Mouse (Mus musculus) ES-Bruce4 (cell line): ENCODE data around the gene Gm28051. TPM values are rescaled to one million over a fixed set of nuclear protein-coding genes. Genes with fewer than 3 reads are reported as not detected.
A peak's percentile ranks its signal among the peaks of the same experiment; 100 is the strongest.

ENCODE experiments used
- H3K27ac ChIP-seq: 2 replicates; pipeline ENCODE4 v1.5.1; 2012; ENCODE audit warnings: low read length, inconsistent platforms; ENCODE audit not compliant: insufficient read depth
- H3K27me3 ChIP-seq: 2 replicates; pipeline ENCODE4 v1.6.1; 2012; ENCODE audit warnings: mild to moderate bottlenecking, low read length, inconsistent platforms; ENCODE audit not compliant: control insufficient read depth, poor library complexity, insufficient read depth, severe bottlenecking
- H3K36me3 ChIP-seq: 2 replicates; pipeline ENCODE4 v1.6.1; 2012; ENCODE audit warnings: inconsistent platforms, mild to moderate bottlenecking, low read length, moderate library complexity; ENCODE audit not compliant: control insufficient read depth, poor library complexity, insufficient read depth, severe bottlenecking
- H3K4me1 ChIP-seq: one replicate; pipeline ENCODE4 v1.8.1; 2011; ENCODE audit warnings: low read length; ENCODE audit not compliant: control insufficient read depth, insufficient read depth
- H3K4me3 ChIP-seq: 2 replicates; pipeline ENCODE4 v1.5.1; 2011; ENCODE audit warnings: low read depth, mild to moderate bottlenecking, low read length
- H3K9ac ChIP-seq: 2 replicates; pipeline ENCODE4 v1.6.1; 2012; ENCODE audit warnings: low read depth, mild to moderate bottlenecking, inconsistent platforms; ENCODE audit not compliant: poor library complexity, severe bottlenecking
- H3K9me3 ChIP-seq: replicated peaks from 2 replicates; pipeline ENCODE4 v1.6.1; 2012; ENCODE audit warnings: mild to moderate bottlenecking, low read length, inconsistent platforms; ENCODE audit not compliant: control insufficient read depth, poor library complexity, insufficient read depth, severe bottlenecking
- CTCF ChIP-seq: IDR thresholded peaks from one replicate; pipeline ENCODE4 v1.8.1; 2011; ENCODE audit warnings: low read depth, low read length
- EP300 ChIP-seq: IDR thresholded peaks from 2 replicates; pipeline ENCODE4 v1.6.1; 2011; ENCODE audit warnings: low read depth, low read length; ENCODE audit not compliant: insufficient read depth
- POLR2A ChIP-seq: IDR thresholded peaks from one replicate; pipeline ENCODE4 v1.8.1; 2011; ENCODE audit warnings: low read length; ENCODE audit not compliant: insufficient read depth
- polyA plus RNA-seq: library from polyadenylated mRNA; stranded (reverse); fragments of >200 nt; gene quantifications from 2 replicates; pipeline ENCODE4 v1.2.4, GENCODE M21; 2011; ENCODE audit warnings: low read depth; ENCODE audit not compliant: missing spikeins, insufficient read depth, insufficient read length

Gm28051 gene
- polyA plus RNA-seq, 1 experiment, result not detected

GRCm38 (mm10) chr12:102703111-102703412 is 54.5 kb downstream of the Gm28051 start:
- peak; percentile 9 for TF ChIP-seq CTCF
- TF ChIP-seq EP300, result no peak
- Histone ChIP-seq H3K4me1 (peaks cover 20% of the 10 kb centered on the region), H3K9ac (peak overlapping the region; percentile 80), H3K36me3 (no peaks in the 10 kb centered on the region), H3K4me3 (peak overlapping the region; percentile 99), H3K9me3 (no peaks in the 10 kb centered on the region), H3K27me3 (no peaks in the 10 kb centered on the region), H3K27ac (peak overlapping the region; percentile 55; the same call in 1 of the 2 replicates)

- H3K36me3 ChIP-seq, result no peaks in the 10 kb centered on the region
- H3K27me3 ChIP-seq, result no peaks in the 10 kb centered on the region
- H3K9me3 ChIP-seq, result no peaks in the 10 kb centered on the region
- peaks cover 20% of the 10 kb centered on the region for H3K4me1 ChIP-seq
- peak overlapping the region; percentile 55 for H3K27ac ChIP-seq
- TF ChIP-seq POLR2A (no peak), EP300 (no peak), CTCF (no peak)
- H3K9ac ChIP-seq, result peak overlapping the region; percentile 80
- peak overlapping the region; percentile 99 for H3K4me3 ChIP-seq
These were observed 55.0 kb downstream of the Gm28051 start for GRCm38 (mm10) chr12:102702356-102703110.

- peak overlapping the region; percentile 55; the same call in 1 of the 2 replicates for H3K4me3 ChIP-seq
These were observed 55.8 kb downstream of the Gm28051 start for GRCm38 (mm10) chr12:102701691-102702207.

GRCm38 (mm10) chr12:102700453-102700852 is 57.1 kb downstream of the Gm28051 start:
- no peak overlapping the region for H3K9ac ChIP-seq
- H3K4me3 ChIP-seq, result no peak overlapping the region
- no peak for TF ChIP-seq POLR2A
- TF ChIP-seq EP300, result no peak
- no peak for TF ChIP-seq CTCF
- no peaks in the 10 kb centered on the region for H3K27me3 ChIP-seq
- no peaks in the 10 kb centered on the region for H3K36me3 ChIP-seq
- H3K9me3 ChIP-seq, result no peaks in the 10 kb centered on the region
- peaks cover 26% of the 10 kb centered on the region for H3K4me1 ChIP-seq
- no peak overlapping the region for H3K27ac ChIP-seq

More at GRCm38 (mm10) chr12:102701691-102702207, 55.8 kb downstream of the Gm28051 start:
- Histone ChIP-seq H3K4me1 (peaks cover 25% of the 10 kb centered on the region), H3K9ac (peak overlapping the region; percentile 80; the same call in 1 of the 2 replicates), H3K36me3 (no peaks in the 10 kb centered on the region), H3K27me3 (no peaks in the 10 kb centered on the region), H3K27ac (peak overlapping the region; percentile 33; the same call in 1 of the 2 replicates), H3K9me3 (no peaks in the 10 kb centered on the region)
- TF ChIP-seq POLR2A (no peak), CTCF (no peak), EP300 (no peak)

- peaks cover 30% of the 10 kb centered on the region for H3K4me1 ChIP-seq
- no peaks in the 10 kb centered on the region for H3K36me3 ChIP-seq
- no peak overlapping the region for H3K4me3 ChIP-seq
- no peak overlapping the region for H3K9ac ChIP-seq
- no peaks in the 10 kb centered on the region for H3K27me3 ChIP-seq
- TF ChIP-seq EP300 (no peak), POLR2A (no peak), CTCF (no peak)
- no peaks in the 10 kb centered on the region for H3K9me3 ChIP-seq
- H3K27ac ChIP-seq, result no peak overlapping the region
These were observed 58.4 kb downstream of the Gm28051 start for GRCm38 (mm10) chr12:102699156-102699555.

- Histone ChIP-seq H3K9ac (peak overlapping the region; percentile 24; the same call in 1 of the 2 replicates), H3K27ac (peak overlapping the region; percentile 13; the same call in 1 of the 2 replicates), H3K4me3 (no peak overlapping the region), H3K4me1 (peaks cover 33% of the 10 kb centered on the region), H3K9me3 (no peaks in the 10 kb centered on the region), H3K36me3 (no peaks in the 10 kb centered on the region), H3K27me3 (no peaks in the 10 kb centered on the region)
- no peak for TF ChIP-seq POLR2A
- TF ChIP-seq EP300, result no peak
- TF ChIP-seq CTCF, result no peak
These were observed 59.4 kb downstream of the Gm28051 start for GRCm38 (mm10) chr12:102698089-102698684.
